Mouse (Mus musculus) E14TG2a.4 (cell line): Measurements from ENCODE around the gene Hnrnpl.

Experiments
- H3K27me3 ChIP-seq: 2 replicates; pipeline ENCODE4 v1.6.1; 2014; ENCODE audit warnings: low read length, control low read depth; ENCODE audit not compliant: insufficient read depth
- H3K36me3 ChIP-seq: 2 replicates; pipeline ENCODE4 v1.6.1; 2014; ENCODE audit warnings: low read length, control low read depth; ENCODE audit not compliant: insufficient read depth
- H3K4me1 ChIP-seq: replicated peaks from 2 replicates; pipeline ENCODE4 v1.6.1; 2014; ENCODE audit warnings: low read depth, low read length, control low read depth
- H3K4me3 ChIP-seq: replicated peaks from 2 replicates; pipeline ENCODE4 v1.5.1; 2014; ENCODE audit warnings: mild to moderate bottlenecking, low read length
- H3K9me3 ChIP-seq: 2 replicates; pipeline ENCODE4 v1.6.1; 2014; ENCODE audit warnings: low read length, control low read depth
- CTCF ChIP-seq: conservative IDR thresholded peaks from 2 replicates; pipeline ENCODE4 v1.5.1; 2014; ENCODE audit warnings: low read length
- NANOG ChIP-seq: IDR thresholded peaks from 2 replicates; pipeline ENCODE4 v1.6.1; 2014; ENCODE audit warnings: borderline replicate concordance, low read length, mixed read lengths
- POU5F1 ChIP-seq: IDR thresholded peaks from 2 replicates; pipeline ENCODE4 v1.6.1; 2014; ENCODE audit warnings: low read length, borderline replicate concordance

Hnrnpl gene

DNA sequence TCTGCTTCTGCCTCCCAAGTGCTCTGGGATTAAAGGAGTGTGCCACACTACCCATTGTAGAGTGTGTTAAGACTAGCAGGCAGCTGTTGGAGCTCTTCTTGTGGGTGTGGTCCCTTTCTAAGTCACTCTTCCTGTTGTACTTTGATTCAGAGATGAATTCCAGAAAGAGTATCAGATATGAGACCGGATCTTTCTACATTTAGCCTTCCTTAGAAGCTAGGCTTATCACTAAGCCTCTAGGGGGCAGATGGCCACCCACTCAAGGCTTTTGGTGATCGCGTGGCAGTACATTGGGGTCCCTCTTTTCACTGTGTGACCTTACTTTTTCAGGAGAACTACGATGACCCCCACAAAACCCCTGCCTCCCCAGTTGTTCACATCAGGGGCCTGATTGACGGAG lies 4.6 kb downstream of the Hnrnpl start:
- Histone ChIP-seq H3K4me1 (peaks cover 64% of the 10 kb centered on the region), H3K9me3 (no peaks in the 10 kb centered on the region), H3K27me3 (no peaks in the 10 kb centered on the region), H3K36me3 (peaks cover 65% of the 10 kb centered on the region), H3K4me3 (peak overlapping the region; percentile 89)
- TF ChIP-seq CTCF (peak; percentile 16), POU5F1 (no peak), NANOG (no peak)

GRCm38 (mm10) chr7:28814306-28815034 lies 6.1 kb downstream of the Hnrnpl start:
- TF ChIP-seq POU5F1 (no peak), NANOG (no peak), CTCF (no peak)
- H3K9me3 ChIP-seq: no peaks in the 10 kb centered on the region

GRCm38 (mm10) chr7:28815230-28815629 lies 6.9 kb downstream of the Hnrnpl start:
- no peaks in the 10 kb centered on the region for H3K27me3 ChIP-seq
- TF ChIP-seq CTCF (no peak), NANOG (no peak), POU5F1 (no peak)
- peak overlapping the region; percentile 58 for H3K4me3 ChIP-seq
- H3K36me3 ChIP-seq: peaks cover 87% of the 10 kb centered on the region
- H3K4me1 ChIP-seq: peaks cover 81% of the 10 kb centered on the region
- no peaks in the 10 kb centered on the region for H3K9me3 ChIP-seq

More at GRCm38 (mm10) chr7:28814306-28815034, 6.1 kb downstream of the Hnrnpl start:
- Histone ChIP-seq H3K4me3 (peak overlapping the region; percentile 89), H3K27me3 (no peaks in the 10 kb centered on the region), H3K4me1 (peaks cover 74% of the 10 kb centered on the region), H3K36me3 (peaks cover 80% of the 10 kb centered on the region)

GRCm38 (mm10) chr7:28816201-28816600 lies 7.9 kb downstream of the Hnrnpl start:
- H3K9me3 ChIP-seq: no peaks in the 10 kb centered on the region
- H3K36me3 ChIP-seq: peaks cover 97% of the 10 kb centered on the region
- peak overlapping the region; percentile 58 for H3K4me3 ChIP-seq
- H3K4me1 ChIP-seq: peaks cover 91% of the 10 kb centered on the region
- H3K27me3 ChIP-seq: no peaks in the 10 kb centered on the region
- TF ChIP-seq POU5F1: no peak
- TF ChIP-seq NANOG: no peak
- no peak for TF ChIP-seq CTCF

DNA sequence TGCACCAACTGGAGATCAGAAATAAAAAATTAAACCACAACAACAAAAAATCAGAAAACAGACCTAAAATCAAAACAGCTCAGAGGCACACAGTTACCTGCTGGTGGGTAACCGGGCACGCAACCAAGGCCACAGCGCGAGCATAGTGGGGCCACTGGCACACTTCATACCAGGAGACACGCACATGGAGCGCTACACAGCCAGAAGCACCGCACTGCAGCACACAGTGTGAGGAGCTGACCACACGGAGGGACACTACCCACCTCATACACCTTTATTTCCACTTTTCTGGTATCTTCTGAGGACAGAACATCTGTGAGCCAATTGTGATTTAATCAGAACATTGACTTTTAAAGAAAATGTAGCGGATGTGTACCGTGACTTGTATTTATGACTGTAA lies 8.6 kb downstream of the Hnrnpl start:
- TF ChIP-seq POU5F1 (no peak), CTCF (no peak), NANOG (no peak)
- H3K4me1 ChIP-seq: peaks cover 98% of the 10 kb centered on the region
- peaks cover 100% of the 10 kb centered on the region for H3K36me3 ChIP-seq
- H3K9me3 ChIP-seq: no peaks in the 10 kb centered on the region
- H3K4me3 ChIP-seq: peak overlapping the region; percentile 58
- no peaks in the 10 kb centered on the region for H3K27me3 ChIP-seq

DNA sequence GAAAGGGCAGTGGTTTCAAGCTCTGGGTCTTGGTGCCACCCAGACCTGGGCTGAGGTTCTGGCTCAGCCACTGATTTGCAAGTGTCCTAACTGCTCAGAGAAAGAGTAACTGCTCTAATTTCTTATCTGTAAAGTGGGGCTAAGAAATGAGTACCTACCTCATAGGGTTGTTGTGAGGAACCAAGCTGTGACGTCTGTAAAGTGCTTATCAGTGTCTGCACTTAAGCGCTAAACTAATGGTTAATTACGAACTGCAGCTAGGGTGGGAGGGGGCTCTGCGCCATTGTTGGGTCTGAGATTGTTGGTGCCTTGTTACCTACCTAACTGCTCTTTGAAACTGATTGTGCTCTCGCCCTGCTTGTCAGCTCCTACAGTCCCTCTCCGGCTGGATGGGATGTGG lies 9.2 kb downstream of the Hnrnpl start:
- H3K9me3 ChIP-seq: no peaks in the 10 kb centered on the region
- TF ChIP-seq CTCF (no peak), POU5F1 (no peak), NANOG (no peak)
- H3K4me3 ChIP-seq: peak overlapping the region; percentile 58
- H3K36me3 ChIP-seq: peaks cover 100% of the 10 kb centered on the region
- H3K4me1 ChIP-seq: peaks cover 98% of the 10 kb centered on the region
- no peaks in the 10 kb centered on the region for H3K27me3 ChIP-seq

DNA sequence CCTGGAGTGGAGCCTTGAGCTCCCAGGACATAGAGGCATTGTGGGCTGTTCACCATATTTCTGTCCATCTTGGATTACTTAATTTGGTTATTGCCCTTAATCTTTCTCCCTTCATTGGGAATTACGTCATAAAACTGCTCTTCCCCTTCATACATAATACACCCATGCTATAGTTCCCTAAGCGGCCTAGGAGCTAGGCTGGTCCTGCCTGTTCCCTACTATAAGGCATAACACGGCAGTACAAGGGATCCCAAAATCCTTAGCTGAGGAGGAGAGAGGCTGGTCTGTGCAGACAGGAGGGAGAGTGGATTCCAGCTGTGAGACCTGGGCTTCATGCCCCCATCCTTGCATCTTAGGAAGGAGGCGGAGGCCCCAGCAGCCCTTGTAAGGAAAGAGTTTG lies 9.6 kb downstream of the Hnrnpl start:
- Histone ChIP-seq H3K9me3 (no peaks in the 10 kb centered on the region), H3K27me3 (no peaks in the 10 kb centered on the region), H3K4me3 (peak overlapping the region; percentile 58), H3K4me1 (peaks cover 97% of the 10 kb centered on the region), H3K36me3 (peaks cover 100% of the 10 kb centered on the region)
- TF ChIP-seq POU5F1: no peak
- TF ChIP-seq NANOG: no peak
- no peak for TF ChIP-seq CTCF

DNA sequence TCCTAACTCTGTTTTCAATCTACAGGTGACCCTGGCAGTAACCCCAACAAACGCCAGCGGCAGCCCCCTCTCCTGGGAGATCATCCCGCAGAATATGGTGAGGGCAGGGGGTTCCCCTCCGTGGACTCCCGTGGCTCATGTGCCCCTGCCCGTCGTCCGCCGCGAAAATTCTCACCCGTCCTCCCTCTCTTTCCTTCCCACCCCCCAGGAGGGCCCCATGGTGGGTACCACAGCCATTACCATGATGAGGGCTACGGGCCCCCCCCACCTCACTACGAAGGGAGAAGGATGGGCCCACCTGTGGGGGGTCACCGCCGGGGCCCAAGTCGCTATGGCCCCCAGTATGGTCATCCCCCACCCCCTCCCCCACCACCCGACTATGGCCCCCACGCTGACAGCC lies 10.1 kb downstream of the Hnrnpl start:
- no peak for TF ChIP-seq POU5F1
- no peak for TF ChIP-seq CTCF
- TF ChIP-seq NANOG: no peak
- peak overlapping the region; percentile 58 for H3K4me3 ChIP-seq
- H3K36me3 ChIP-seq: peaks cover 99% of the 10 kb centered on the region
- H3K4me1 ChIP-seq: peaks cover 97% of the 10 kb centered on the region
- H3K9me3 ChIP-seq: no peaks in the 10 kb centered on the region
- no peaks in the 10 kb centered on the region for H3K27me3 ChIP-seq
